Comparison of ENCODE assay signal across 16 mouse cellular contexts in the genomic region with DNA sequence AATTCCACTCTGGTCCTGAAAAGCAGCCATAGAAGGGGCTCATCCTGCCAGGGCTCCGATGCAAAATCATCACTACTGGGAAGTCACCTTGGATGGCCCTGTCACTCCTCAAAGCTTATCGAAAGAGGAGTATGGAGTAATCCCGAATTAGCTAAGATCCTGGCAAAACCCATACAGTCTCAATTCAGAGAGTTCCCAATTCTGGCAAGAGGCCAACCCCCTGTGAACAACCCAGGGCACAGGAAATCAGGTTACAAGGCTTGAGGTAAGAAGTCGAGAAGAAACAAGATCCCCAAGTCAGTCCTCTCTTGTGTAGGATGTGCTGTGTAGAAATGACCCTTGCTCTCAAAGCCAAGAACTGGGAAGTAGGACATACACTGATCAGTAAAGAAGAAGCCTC. TPM values are rescaled to one million over a fixed set of nuclear protein-coding genes. Genes with fewer than 3 reads are reported as not detected.
DNase-seq lines count a peak whose midpoint lies in the region; ATAC-seq and TF ChIP-seq lines count a peak whose summit lies in the region.
"Had no signal": no experiment of that assay in that cellular context is flagged by ENCODE, and none has a peak within 500 bp of the region (broad histone marks: within the 10 kb centered on the region; RNA-seq: fewer than 3 reads in every experiment).

No protein-coding gene starts in this region.

- TF ChIP-seq CTCF in liver, adult 2 months (IDR thresholded peaks at IDR 0.05; ENCODE audit: low read depth, low read length): no peak

- H3K36me3 ChIP-seq in liver, adult 2 months (ENCODE audit: control insufficient read depth, insufficient read depth, low read length): no peaks in the 10 kb centered on the region
- H3K36me3 ChIP-seq in limb, embryonic 12.5 days: no peaks in the 10 kb centered on the region
- H3K36me3 ChIP-seq: limb, embryonic 15.5 days; midbrain, embryonic 13.5 days; neural tube, embryonic 13.5 days had no signal

- TF ChIP-seq POLR2A in liver, adult 2 months (IDR thresholded peaks at IDR 0.05; ENCODE audit: extremely low read depth, insufficient read depth, low read length): no peak

- 13% methylated on average over 4 of the region's 4 CpGs for WGBS in liver, adult 2 months
- WGBS in limb, embryonic 12.5 days: 61% methylated on average over 4 of the region's 4 CpGs

- H3K27ac ChIP-seq in liver, adult 2 months (replicated peaks; ENCODE audit: insufficient read depth, low read depth, low read length): no peak overlapping the region
- peak overlapping the region; percentile 31; the same call in 1 of the 2 replicates for H3K27ac ChIP-seq in limb, embryonic 12.5 days
- H3K27ac ChIP-seq: limb, embryonic 15.5 days; midbrain, embryonic 13.5 days; neural tube, embryonic 13.5 days had no signal

- H3K9me3 ChIP-seq in limb, embryonic 12.5 days: no peaks in the 10 kb centered on the region
- H3K9me3 ChIP-seq: limb, embryonic 15.5 days; midbrain, embryonic 13.5 days; neural tube, embryonic 13.5 days had no signal

- H3K4me2 ChIP-seq in limb, embryonic 12.5 days: no peak overlapping the region
- H3K4me2 ChIP-seq: limb, embryonic 15.5 days; midbrain, embryonic 13.5 days; neural tube, embryonic 13.5 days had no signal

- H3K4me1 ChIP-seq in liver, adult 2 months (ENCODE audit: control insufficient read depth, insufficient read depth, low read length): peaks cover 35% of the 10 kb centered on the region
- peaks cover 83% of the 10 kb centered on the region for H3K4me1 ChIP-seq in limb, embryonic 12.5 days (replicated peaks)

- no peaks in the 10 kb centered on the region for H3K27me3 ChIP-seq in liver, adult 2 months (ENCODE audit: control insufficient read depth, insufficient read depth, low read length)
- no peaks in the 10 kb centered on the region for H3K27me3 ChIP-seq in limb, embryonic 12.5 days
- H3K27me3 ChIP-seq: limb, embryonic 15.5 days; midbrain, embryonic 13.5 days; neural tube, embryonic 13.5 days had no signal

- no peak for ATAC-seq in cerebellum, adult (ENCODE audit: insufficient number of reproducible peaks, low FRiP score, low TSS enrichment)
- no peak for ATAC-seq in limb, embryonic 12.5 days (ENCODE audit: insufficient number of reproducible peaks, insufficient read depth, low FRiP score, low TSS enrichment, low read depth)
- ATAC-seq: midbrain, embryonic 13.5 days had no signal

- H3K4me3 ChIP-seq in liver, adult 2 months (ENCODE audit: insufficient read depth, low read depth, low read length): no peak overlapping the region
- H3K4me3 ChIP-seq in limb, embryonic 12.5 days (replicated peaks): no peak overlapping the region
- H3K4me3 ChIP-seq: limb, embryonic 15.5 days; midbrain, embryonic 13.5 days; neural tube, embryonic 13.5 days had no signal

- H3K79me2 ChIP-seq in liver, adult 2 months (ENCODE audit: control insufficient read depth, insufficient read depth, low read length): peaks cover 51% of the 10 kb centered on the region

- H3K9ac ChIP-seq in liver, adult 2 months (ENCODE audit: low read depth, low read length): no peak overlapping the region
- no peak overlapping the region for H3K9ac ChIP-seq in limb, embryonic 12.5 days (replicated peaks)
- H3K9ac ChIP-seq: limb, embryonic 15.5 days; midbrain, embryonic 13.5 days; neural tube, embryonic 13.5 days had no signal

- peak; percentile 54 for DNase-seq in cerebellum, adult 9-10 months
- DNase-seq in liver, adult 2 months (ENCODE audit: extremely low read depth, low read depth, low spot score): peak; percentile 46
- no peak for DNase-seq in liver
- DNase-seq in brain, adult 2 months (ENCODE audit: low read depth, low spot score): peak; percentile 53
- no peak for DNase-seq in layer of hippocampus, postnatal 25 days (ENCODE audit: extremely low spot score in 1 of 2, low spot score in 1 of 2)
- DNase-seq: heart, adult 18-20 months; heart, postnatal 14 days; kidney, adult 11 months; layer of hippocampus, postnatal 36 days; lung, postnatal 10 days; right cerebral cortex, adult 18-20 months had no signal

RNA-seq across cellular contexts. Expression of a gene that starts 5.9 kb away (rescaled TPM):
- total RNA-seq in liver, adult 2 months (2014; rRNA removed): 26.8 and 32.4 TPM in 2 replicates
- polyA plus RNA-seq in liver, adult 2 months (2012; rRNA removed): 13.9 and 14.7 TPM in 2 replicates
- polyA plus RNA-seq in limb, embryonic 12.5 days (2016; fragmentation: Nextera tagmentation; extraction: Ambion mirVana): 24.5 and 26.3 TPM in 2 replicates
- total RNA-seq in layer of hippocampus, postnatal 25 days (2021): 10 to 100 TPM; 96.3 to 99.2 TPM

RNA-seq across cellular contexts. Expression of a gene that starts 47.5 kb away (rescaled TPM):
- total RNA-seq in liver, adult 2 months (2014; rRNA removed): 2.7 and 4.0 TPM in 2 replicates
- polyA plus RNA-seq in liver, adult 2 months (2012; rRNA removed): 7.5 and 12.3 TPM in 2 replicates
- polyA plus RNA-seq in limb, embryonic 12.5 days (2016; fragmentation: Nextera tagmentation; extraction: Ambion mirVana): 20.1 and 21.3 TPM in 2 replicates
- total RNA-seq in layer of hippocampus, postnatal 25 days (2021): 10 to 100 TPM; 20.3 to 26.7 TPM

Comparison
In these comparisons a context has a peak if more than half of its experiments do, and no peak if none do; other contexts are left out.
1. DNase-seq: peak in cerebellum, adult 9-10 months (single experiment), liver, adult 2 months (single experiment) and brain, adult 2 months (single experiment); none in liver (single experiment) and layer of hippocampus, postnatal 25 days (0 of 2).